21 mouse cellular contexts compared by ENCODE assay signal in the genomic region with DNA sequence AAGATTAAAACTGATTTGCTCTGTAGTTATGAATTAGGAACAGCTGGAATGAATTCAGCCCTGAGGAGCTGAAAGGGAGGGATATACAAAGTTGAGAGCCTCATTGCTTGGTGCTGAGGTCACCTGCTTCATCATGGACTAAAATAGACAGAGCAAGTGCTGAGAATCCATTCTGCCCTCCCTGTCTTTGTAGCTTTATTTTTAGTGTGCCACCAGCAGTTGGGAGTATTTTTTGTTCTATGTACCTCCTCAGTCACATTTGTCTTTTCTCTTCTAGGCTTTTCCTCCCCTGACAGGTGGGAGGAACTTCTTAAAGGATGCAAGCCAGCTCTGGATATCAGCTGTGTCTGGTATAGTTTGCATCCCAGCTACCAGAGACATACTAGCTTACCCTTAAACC. TPM values are rescaled to one million over a fixed set of nuclear protein-coding genes. Genes with fewer than 3 reads are reported as not detected.
DNase-seq lines count a peak whose midpoint lies in the region; ATAC-seq lines count a peak whose summit lies in the region.
"Had no signal": no experiment of that assay in that cellular context is flagged by ENCODE, and none has a peak within 500 bp of the region (broad histone marks: within the 10 kb centered on the region; RNA-seq: fewer than 3 reads in every experiment).

No protein-coding gene starts in this region.

- peak; percentile 20 to 42 for DNase-seq in frontal cortex, adult 2 months (ENCODE audit: extremely low spot score in 1 of 2, low spot score in 1 of 2)
- no peak for DNase-seq in frontal cortex, postnatal 10 days (ENCODE audit: low spot score in 2 of 2)
- no peak for DNase-seq in midbrain, embryonic 14.5 days
- DNase-seq in midbrain, embryonic 11.5 days (ENCODE audit: low spot score, missing footprints) = no peak
- DNase-seq in skeletal muscle tissue, adult 2 months (ENCODE audit: low read depth, low spot score) = peak; percentile 26
- no peak for DNase-seq in T-cell, adult 2 months (ENCODE audit: low spot score)
- DNase-seq in kidney, postnatal 4 days = no peak
- DNase-seq: adrenal gland, postnatal 25 days; cerebellum, adult 8-10 months; gastrocnemius, postnatal 25 days; lung, postnatal 14 days; thymus, postnatal 14 days had no signal

- H3K9ac ChIP-seq in midbrain, embryonic 14.5 days (replicated peaks; ENCODE audit: low read length) = no peak overlapping the region
- H3K9ac ChIP-seq in midbrain, embryonic 11.5 days (ENCODE audit: low read length) = no peak overlapping the region
- H3K9ac ChIP-seq in heart, embryonic 14.5 days (ENCODE audit: low read length) = 0 out of 2 replicates have a peak overlapping the region, but pooled peaks have one; percentile 8
- H3K9ac ChIP-seq: forebrain, embryonic 13.5 days; hindbrain, embryonic 12.5 days; intestine, embryonic 15.5 days; limb, embryonic 15.5 days; neural tube, embryonic 12.5 days had no signal

- H3K9me3 ChIP-seq in midbrain, embryonic 14.5 days (ENCODE audit: control insufficient read depth, low read length) = no peaks in the 10 kb centered on the region
- H3K9me3 ChIP-seq in midbrain, embryonic 11.5 days (ENCODE audit: control insufficient read depth, low read length) = no peaks in the 10 kb centered on the region
- no peaks in the 10 kb centered on the region for H3K9me3 ChIP-seq in heart, embryonic 14.5 days (ENCODE audit: control insufficient read depth, low read length)
- H3K9me3 ChIP-seq: forebrain, embryonic 13.5 days; hindbrain, embryonic 12.5 days; intestine, embryonic 15.5 days; limb, embryonic 15.5 days; neural tube, embryonic 12.5 days had no signal

- H3K4me2 ChIP-seq in midbrain, embryonic 14.5 days (ENCODE audit: low read length) = no peak overlapping the region
- H3K4me2 ChIP-seq in midbrain, embryonic 11.5 days = no peak overlapping the region
- peak overlapping the region; percentile 22; the same call in 1 of the 2 replicates for H3K4me2 ChIP-seq in heart, embryonic 14.5 days (ENCODE audit: low read length)
- H3K4me2 ChIP-seq: forebrain, embryonic 13.5 days; hindbrain, embryonic 12.5 days; intestine, embryonic 15.5 days; limb, embryonic 15.5 days; neural tube, embryonic 12.5 days had no signal

- no peaks in the 10 kb centered on the region for H3K4me1 ChIP-seq in midbrain, embryonic 14.5 days (ENCODE audit: control insufficient read depth, insufficient read depth, low read length)
- no peaks in the 10 kb centered on the region for H3K4me1 ChIP-seq in midbrain, embryonic 11.5 days (ENCODE audit: control insufficient read depth, insufficient read depth, low read length)
- peaks cover 5 to 42% of the 10 kb centered on the region in 2 experiments for H3K4me1 ChIP-seq in heart, embryonic 14.5 days (ENCODE audit: control insufficient read depth in 2 of 2, insufficient read depth in 2 of 2, low read length in 2 of 2)
- H3K4me1 ChIP-seq: hindbrain, embryonic 12.5 days; limb, embryonic 15.5 days; neural tube, embryonic 12.5 days had no signal

- H3K27ac ChIP-seq in midbrain, embryonic 14.5 days (replicated peaks; ENCODE audit: low read depth, low read length) = 0 out of 2 replicates have a peak overlapping the region, but pooled peaks have one; percentile 20
- H3K27ac ChIP-seq in midbrain, embryonic 11.5 days (ENCODE audit: low read depth, low read length) = no peak overlapping the region
- peak overlapping the region; percentile 91 to 97 for H3K27ac ChIP-seq in heart, embryonic 14.5 days (replicated peaks in 1 of 2; ENCODE audit: control insufficient read depth in 1 of 2, insufficient read depth in 1 of 2, low read depth in 2 of 2, low read length in 2 of 2)
- H3K27ac ChIP-seq: forebrain, embryonic 13.5 days; hindbrain, embryonic 12.5 days; intestine, embryonic 15.5 days; kidney, postnatal 0 days; limb, embryonic 15.5 days; neural tube, embryonic 12.5 days; stomach, postnatal 0 days had no signal

- H3K4me3 ChIP-seq in midbrain, embryonic 14.5 days (replicated peaks; ENCODE audit: low read depth, low read length) = no peak overlapping the region
- H3K4me3 ChIP-seq in midbrain, embryonic 11.5 days (ENCODE audit: low read depth, low read length) = no peak overlapping the region
- H3K4me3 ChIP-seq in heart, embryonic 14.5 days (ENCODE audit: control insufficient read depth in 1 of 2, insufficient read depth in 1 of 2, low read depth in 1 of 2, low read length in 2 of 2) = no peak overlapping the region
- H3K4me3 ChIP-seq: forebrain, embryonic 13.5 days; hindbrain, embryonic 12.5 days; intestine, embryonic 15.5 days; limb, embryonic 15.5 days; neural tube, embryonic 12.5 days had no signal

- no peaks in the 10 kb centered on the region for H3K36me3 ChIP-seq in midbrain, embryonic 14.5 days (ENCODE audit: control insufficient read depth, insufficient read depth, low read length)
- no peaks in the 10 kb centered on the region for H3K36me3 ChIP-seq in midbrain, embryonic 11.5 days (ENCODE audit: control insufficient read depth, insufficient read depth, low read length)
- H3K36me3 ChIP-seq in heart, embryonic 14.5 days (ENCODE audit: control insufficient read depth, insufficient read depth, low read length) = no peaks in the 10 kb centered on the region
- H3K36me3 ChIP-seq: hindbrain, embryonic 12.5 days; intestine, embryonic 15.5 days; limb, embryonic 15.5 days; neural tube, embryonic 12.5 days had no signal

- no peak for ATAC-seq in midbrain, embryonic 14.5 days (ENCODE audit: low FRiP score, low TSS enrichment)
- ATAC-seq in midbrain, embryonic 11.5 days (ENCODE audit: low FRiP score) = no peak
- peak; percentile 73; the same call in 1 of the 2 replicates for ATAC-seq in heart, embryonic 14.5 days (ENCODE audit: insufficient number of reproducible peaks, insufficient read depth, low FRiP score, low read depth)
- ATAC-seq: forebrain, embryonic 13.5 days; intestine, embryonic 15.5 days had no signal

- H3K27me3 ChIP-seq in midbrain, embryonic 14.5 days (ENCODE audit: control insufficient read depth, insufficient read depth, low read length) = no peaks in the 10 kb centered on the region
- H3K27me3 ChIP-seq in midbrain, embryonic 11.5 days (ENCODE audit: control insufficient read depth, insufficient read depth, low read length) = peaks cover 20% of the 10 kb centered on the region
- H3K27me3 ChIP-seq in heart, embryonic 14.5 days (ENCODE audit: control insufficient read depth, insufficient read depth, low read length) = no peaks in the 10 kb centered on the region
- H3K27me3 ChIP-seq: CH12.LX; forebrain, embryonic 13.5 days; intestine, embryonic 15.5 days; limb, embryonic 15.5 days had no signal

RNA-seq across cellular contexts. Expression of a gene that starts 32.4 kb away (rescaled TPM):
- polyA plus RNA-seq in frontal cortex, adult 2 months (2012; rRNA removed) = 87.5 and 94.9 TPM in 2 replicates
- 46.3 and 52.9 TPM in 2 replicates for polyA plus RNA-seq in midbrain, embryonic 14.5 days (2014; fragmentation: Nextera tagmentation; extraction: Ambion mirVana)
- 20.8 TPM in 2 replicates for polyA plus RNA-seq in midbrain, embryonic 11.5 days (2014; fragmentation: Nextera tagmentation; extraction: Ambion mirVana)
- polyA plus RNA-seq in heart, embryonic 14.5 days (2014; fragmentation: Nextera tagmentation; extraction: Ambion mirVana) = 24.9 and 27.0 TPM in 2 replicates

Comparison
In these comparisons a context has a peak if more than half of its experiments do, and no peak if none do; other contexts are left out.
1. DNase-seq: peak in frontal cortex, adult 2 months (2 of 2) and skeletal muscle tissue, adult 2 months (single experiment); none in frontal cortex, postnatal 10 days (0 of 2), midbrain, embryonic 14.5 days (single experiment), midbrain, embryonic 11.5 days (single experiment), T-cell, adult 2 months (single experiment) and kidney, postnatal 4 days (0 of 2).